Mouse (Mus musculus): ENCODE data around the gene Calu. TPM values are rescaled to one million over a fixed set of nuclear protein-coding genes. Genes with fewer than 3 reads are reported as not detected.

Gene Calu
- polyA plus RNA-seq, 1 experiment: 11.7 TPM

GRCm38 (mm10) chr6:29395910-29396713 lies 48.2 kb downstream of the Calu start, which contains the start of gene Ccdc136:
Gene Ccdc136, plus strand, starts transcription at chr6:29396309.
- TF ChIP-seq GATA1 (IDR thresholded peaks at IDR 0.05; ENCODE audit: low read length): no peak

- TF ChIP-seq GATA1 (IDR thresholded peaks at IDR 0.05; ENCODE audit: low read length): no peak
Observed at GRCm38 (mm10) chr6:29396714-29397540, 49.1 kb downstream of the Calu start.

GRCm38 (mm10) chr6:29397575-29397974 lies 49.7 kb downstream of the Calu start:
- TF ChIP-seq GATA1 (IDR thresholded peaks at IDR 0.05; ENCODE audit: low read length): no peak

GRCm38 (mm10) chr6:29399851-29400250 lies 52.0 kb downstream of the Calu start:
- no peak for TF ChIP-seq GATA1 (IDR thresholded peaks at IDR 0.05; ENCODE audit: low read length)

- TF ChIP-seq GATA1 (IDR thresholded peaks at IDR 0.05; ENCODE audit: low read length): no peak
Observed at GRCm38 (mm10) chr6:29402693-29403342, 54.9 kb downstream of the Calu start.

GRCm38 (mm10) chr6:29406412-29406811 lies 58.5 kb downstream of the Calu start:
- TF ChIP-seq GATA1 (IDR thresholded peaks at IDR 0.05; ENCODE audit: low read length): no peak

GRCm38 (mm10) chr6:29415446-29415845 lies 67.6 kb downstream of the Calu start:
- TF ChIP-seq GATA1 (IDR thresholded peaks at IDR 0.05; ENCODE audit: low read length): no peak

- no peak for TF ChIP-seq GATA1 (IDR thresholded peaks at IDR 0.05; ENCODE audit: low read length)
Observed at GRCm38 (mm10) chr6:29420596-29420995, 72.7 kb downstream of the Calu start.

GRCm38 (mm10) chr6:29425118-29425517 lies 77.2 kb downstream of the Calu start:
- no peak for TF ChIP-seq GATA1 (IDR thresholded peaks at IDR 0.05; ENCODE audit: low read length)

- TF ChIP-seq GATA1 (IDR thresholded peaks at IDR 0.05; ENCODE audit: low read length): no peak
Observed at GRCm38 (mm10) chr6:29426331-29426730, 78.5 kb downstream of the Calu start.

Other genes starting within 250 kb of the Calu start
- gene Rbm28, start 183.1 kb upstream of the Calu start, polyA plus RNA-seq (2012): 23.7 and 28.5 TPM in 2 replicates
- 0.02 TPM in 2 replicates for gene Prrt4, start 168.5 kb upstream of the Calu start, polyA plus RNA-seq (2012)
- 69.1 and 81.7 TPM in 2 replicates for gene Impdh1, start 131.7 kb upstream of the Calu start, polyA plus RNA-seq (2012)
- gene Hilpda, start 75.6 kb upstream of the Calu start, polyA plus RNA-seq (2012): 35.8 and 44.6 TPM in 2 replicates
- gene Fam71f2, start 68.5 kb upstream of the Calu start, polyA plus RNA-seq (2012): 0.10 TPM in 1 of 2 replicates, not detected in the other
- gene Fam71f1, start 28.9 kb upstream of the Calu start, polyA plus RNA-seq (2012): not detected in 2 replicates
- not detected in 2 replicates for gene Opn1sw, start 40.4 kb downstream of the Calu start, polyA plus RNA-seq (2012)
- not detected in 2 replicates for gene Ccdc136, start 48.2 kb downstream of the Calu start, polyA plus RNA-seq (2012)
- gene Flnc, start 85.2 kb downstream of the Calu start, polyA plus RNA-seq (2012): 0.14 and 0.15 TPM in 2 replicates
- gene Atp6v1f, start 119.6 kb downstream of the Calu start, polyA plus RNA-seq (2012): 242 and 326 TPM in 2 replicates
- gene Atp6v1fnb, start 123.4 kb downstream of the Calu start, polyA plus RNA-seq (2012): not detected in 2 replicates
- 0.59 and 0.71 TPM in 2 replicates for gene Kcp, start 159.9 kb downstream of the Calu start, polyA plus RNA-seq (2012)
- gene Irf5, start 178.6 kb downstream of the Calu start, polyA plus RNA-seq (2012): 2.1 and 2.6 TPM in 2 replicates